Mouse (Mus musculus): Measurements from ENCODE around the gene Znrf2.
A peak's percentile ranks its signal among the peaks of the same experiment; 100 is the strongest.

Gene Znrf2

DNA sequence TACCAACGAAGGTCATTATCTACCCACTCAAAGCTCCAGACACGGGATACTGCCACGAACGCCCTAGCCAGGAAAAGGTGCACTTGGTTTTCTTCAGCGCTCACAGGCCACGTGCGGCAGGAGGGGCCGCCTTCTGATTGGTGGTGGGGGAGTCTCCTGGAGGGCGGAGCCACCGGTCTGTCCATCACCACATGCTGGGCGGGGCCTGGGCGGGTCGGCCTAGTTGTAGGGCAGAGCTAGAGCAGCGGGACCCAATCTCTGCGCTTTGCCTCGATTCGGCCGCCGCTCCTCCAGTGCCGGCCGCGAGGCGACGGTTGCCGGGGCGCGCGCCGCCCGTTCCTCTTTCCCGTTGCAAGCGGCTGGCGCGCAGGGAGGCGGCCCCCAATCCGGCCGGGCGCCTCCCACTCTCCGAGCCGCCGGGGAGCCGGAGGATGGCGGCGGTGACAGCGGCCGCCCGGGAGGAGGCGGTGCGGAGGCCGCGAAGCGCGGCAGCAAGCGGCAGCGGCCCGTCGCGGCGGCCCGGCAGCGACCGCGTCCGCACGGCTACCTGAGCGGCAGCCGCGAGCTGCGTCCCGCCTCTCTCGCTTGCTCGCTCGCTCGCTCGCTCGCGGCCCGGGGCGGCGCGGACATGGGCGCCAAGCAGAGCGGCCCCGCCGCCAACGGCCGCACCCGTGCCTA lies at the start of gene Znrf2:
TSS of gene Znrf2 (plus strand) at position 529 of the 678 bp plus-strand sequence.
- peak; percentile 95 for DNase-seq (ENCODE audit: low spot score)

DNA sequence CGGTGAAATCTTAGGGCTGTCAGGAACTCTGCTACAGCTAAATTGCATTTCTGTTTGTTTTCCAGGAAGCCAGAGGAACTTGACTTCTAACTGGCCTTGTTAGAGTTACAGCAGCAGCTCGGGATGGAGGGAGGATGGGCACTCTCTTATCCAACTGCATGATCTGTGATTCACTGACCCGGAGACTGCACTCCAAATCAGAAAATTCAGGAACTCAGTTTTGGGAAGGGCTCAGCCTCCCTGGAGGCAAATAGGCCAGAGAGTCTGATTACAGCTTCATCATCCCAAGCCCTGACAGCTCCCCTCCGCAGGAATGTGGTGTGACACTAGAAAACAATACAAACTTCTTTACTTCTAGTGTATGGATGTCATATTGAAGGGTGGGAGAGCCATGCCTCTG lies 49.0 kb upstream of the Znrf2 start:
- DNase-seq (ENCODE audit: low spot score): no peak

DNA sequence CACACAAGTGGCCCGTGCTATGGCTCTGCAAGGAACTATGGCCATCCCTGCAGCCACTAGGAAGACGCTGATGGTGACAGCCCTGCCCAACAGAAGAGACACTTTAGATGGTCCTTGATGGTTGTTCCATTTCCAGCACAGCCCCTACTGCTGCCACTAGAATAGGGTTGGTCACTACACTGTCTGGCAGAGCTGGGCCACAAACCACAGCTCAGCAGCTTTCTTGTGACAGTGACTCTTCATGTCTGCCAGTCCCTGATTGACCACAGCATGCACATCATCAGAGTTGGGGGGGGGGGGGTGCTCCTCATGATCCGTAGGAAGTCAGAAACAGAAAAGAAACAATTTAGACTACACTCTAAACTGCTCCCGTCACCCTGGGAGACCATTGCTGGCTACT lies 46.0 kb upstream of the Znrf2 start:
- no peak for DNase-seq (ENCODE audit: low spot score)

DNA sequence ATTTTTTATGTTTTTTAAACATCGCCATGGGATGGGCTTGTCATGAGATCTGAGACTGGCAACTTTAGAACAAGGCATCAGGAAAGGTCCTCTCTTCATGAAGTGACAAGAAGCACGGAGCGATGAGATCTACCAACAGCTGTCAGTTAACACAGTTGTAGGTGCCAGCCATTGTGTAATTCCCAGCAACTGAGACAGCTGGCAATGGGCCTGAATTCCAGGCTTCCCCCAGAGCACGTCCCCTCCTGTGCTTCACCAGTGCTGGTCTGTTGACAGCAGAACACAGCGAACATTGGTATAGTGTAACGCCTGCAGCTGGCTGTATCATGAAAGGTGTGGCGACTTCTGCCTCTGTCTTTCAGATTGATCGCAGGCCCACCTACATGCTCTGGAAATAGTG lies 45.5 kb upstream of the Znrf2 start:
- no peak for DNase-seq (ENCODE audit: low spot score)

GRCm38 (mm10) chr6:54772078-54772477 lies 44.6 kb upstream of the Znrf2 start:
- DNase-seq (ENCODE audit: low spot score): no peak

DNA sequence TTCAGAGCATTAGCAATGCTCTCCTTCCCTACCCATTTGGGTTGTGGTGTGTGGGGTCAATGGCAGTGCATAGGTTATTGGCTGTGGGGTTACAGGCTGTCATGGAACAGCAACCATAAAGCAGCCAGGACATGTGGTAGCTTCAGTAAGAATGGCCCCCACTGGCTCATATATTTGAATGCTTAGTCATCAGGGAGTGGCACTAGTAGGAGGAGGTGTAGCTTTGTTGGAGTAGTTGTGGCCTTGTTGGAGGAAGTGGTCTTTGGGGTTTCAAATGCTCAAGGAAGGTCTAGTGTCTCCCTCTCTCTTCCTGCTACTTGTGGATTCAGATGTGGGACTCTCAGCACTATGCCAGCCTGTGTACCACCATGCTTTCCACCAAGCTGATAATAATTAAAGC lies 41.0 kb upstream of the Znrf2 start:
- DNase-seq (ENCODE audit: low spot score): no peak

DNA sequence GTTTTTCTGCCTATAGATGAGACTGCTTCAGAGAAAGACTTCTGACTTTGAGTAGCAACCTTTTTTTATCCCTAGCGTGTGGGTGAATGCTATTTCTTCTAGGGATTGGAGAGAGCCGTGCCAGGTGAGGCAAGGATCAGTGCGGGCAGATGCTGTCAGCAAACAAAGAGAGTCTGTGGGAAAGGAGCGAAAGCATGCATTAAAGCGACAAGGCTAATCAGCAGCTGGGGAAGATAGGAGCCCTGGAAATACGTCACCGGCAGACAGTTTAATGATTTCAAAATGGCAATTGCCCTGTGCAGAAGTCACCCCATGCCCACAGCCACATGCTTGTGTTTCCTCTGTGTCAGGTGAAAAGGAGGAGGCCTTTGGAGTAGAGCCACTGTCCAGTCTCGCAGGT lies 39.1 kb upstream of the Znrf2 start:
- DNase-seq (ENCODE audit: low spot score): no peak

DNA sequence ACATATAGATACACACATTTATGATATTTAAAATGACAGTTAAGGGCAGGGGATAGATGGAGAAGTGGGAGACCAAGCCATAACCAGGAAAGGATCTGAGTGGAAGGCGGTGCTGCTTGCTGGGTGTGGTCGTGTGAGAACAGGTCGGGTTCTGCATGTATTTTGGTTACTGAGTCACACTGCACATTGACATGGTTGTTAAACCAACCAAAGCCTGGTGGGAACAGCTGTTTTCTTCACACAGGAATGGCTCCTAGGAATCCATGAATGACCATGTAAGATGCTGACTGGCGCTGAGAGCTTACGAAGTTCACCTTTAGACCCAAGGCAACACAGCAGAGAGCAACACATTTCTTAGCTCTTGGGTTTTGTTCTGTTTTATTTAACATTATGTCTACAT lies 36.7 kb upstream of the Znrf2 start:
- DNase-seq (ENCODE audit: low spot score): no peak

- no peak for DNase-seq (ENCODE audit: low spot score)
Measured at GRCm38 (mm10) chr6:54780569-54781304, 36.0 kb upstream of the Znrf2 start.

DNA sequence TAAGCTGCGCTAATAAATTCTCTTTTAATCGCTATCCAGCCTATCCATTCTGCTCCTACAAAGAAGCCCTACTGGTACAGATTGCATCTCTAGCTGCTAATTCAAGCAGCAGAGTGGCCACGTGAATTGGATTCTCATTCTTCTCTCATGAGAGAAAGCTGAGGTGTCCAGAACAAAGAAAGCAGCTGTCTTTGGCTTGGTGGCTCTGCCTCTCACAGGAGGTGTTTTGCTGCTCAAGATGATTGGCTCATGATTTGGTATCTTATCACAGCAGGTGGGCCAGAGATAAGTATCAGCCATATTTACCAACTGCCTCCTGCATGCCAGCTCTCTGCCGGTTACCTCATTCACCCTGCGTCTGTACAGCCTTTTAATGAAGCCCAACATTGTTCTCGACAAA lies 34.8 kb upstream of the Znrf2 start:
- DNase-seq (ENCODE audit: low spot score): no peak

DNA sequence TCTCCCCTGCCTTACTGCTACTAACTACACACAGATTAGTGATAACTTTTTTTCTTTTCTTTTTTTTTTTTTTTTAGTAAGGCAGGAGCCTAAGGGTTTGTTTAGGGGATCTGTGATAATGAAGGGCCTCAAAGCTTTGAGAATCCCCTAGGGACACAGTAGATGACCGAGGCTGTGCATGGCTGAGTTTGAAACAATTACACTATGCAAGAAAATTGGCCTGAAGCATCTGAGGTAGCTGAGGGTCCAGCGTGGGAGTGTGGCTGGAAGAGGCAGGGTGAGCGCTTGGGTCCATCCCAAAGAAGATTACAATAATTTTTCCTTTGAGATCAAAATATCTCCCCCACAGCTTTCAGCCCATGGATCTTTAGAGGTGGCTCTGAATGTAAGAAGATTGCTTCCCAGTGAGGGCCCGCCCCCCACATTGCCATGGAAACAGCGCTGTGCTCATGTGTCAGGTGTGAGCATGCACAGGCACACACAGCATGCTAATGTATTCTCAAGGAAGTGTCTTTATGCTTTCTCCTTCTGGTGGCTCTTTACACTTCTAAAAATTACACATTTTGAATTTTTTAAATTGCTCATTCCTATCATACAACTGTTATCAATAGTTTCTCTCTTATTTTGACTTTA lies 31.5 kb upstream of the Znrf2 start:
- DNase-seq (ENCODE audit: low spot score): no peak

- DNase-seq (ENCODE audit: low spot score): no peak
Measured at GRCm38 (mm10) chr6:54786766-54787165, 29.9 kb upstream of the Znrf2 start.

- no peak for DNase-seq (ENCODE audit: low spot score)
Measured at GRCm38 (mm10) chr6:54788493-54788892, 28.2 kb upstream of the Znrf2 start.

DNA sequence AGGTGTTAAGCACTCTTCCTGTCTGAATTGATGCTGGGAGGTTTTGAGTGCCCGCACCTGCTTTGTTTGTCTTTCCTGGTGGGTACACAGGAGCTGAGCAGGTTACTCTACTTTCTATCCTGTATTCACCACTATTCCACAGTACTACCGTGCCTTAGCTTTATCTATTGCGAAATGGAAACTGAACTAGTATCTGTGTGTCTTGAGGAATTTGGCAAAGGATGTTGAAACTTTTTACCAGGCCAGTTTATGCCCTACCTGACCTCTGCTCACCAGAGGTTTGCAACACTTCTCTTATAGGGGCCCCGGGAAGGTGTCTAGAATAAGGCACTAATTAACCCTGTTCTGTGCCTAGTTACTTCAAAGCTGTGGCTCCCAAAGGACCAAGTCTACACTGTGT lies 27.6 kb upstream of the Znrf2 start:
- no peak for DNase-seq (ENCODE audit: low spot score)

DNA sequence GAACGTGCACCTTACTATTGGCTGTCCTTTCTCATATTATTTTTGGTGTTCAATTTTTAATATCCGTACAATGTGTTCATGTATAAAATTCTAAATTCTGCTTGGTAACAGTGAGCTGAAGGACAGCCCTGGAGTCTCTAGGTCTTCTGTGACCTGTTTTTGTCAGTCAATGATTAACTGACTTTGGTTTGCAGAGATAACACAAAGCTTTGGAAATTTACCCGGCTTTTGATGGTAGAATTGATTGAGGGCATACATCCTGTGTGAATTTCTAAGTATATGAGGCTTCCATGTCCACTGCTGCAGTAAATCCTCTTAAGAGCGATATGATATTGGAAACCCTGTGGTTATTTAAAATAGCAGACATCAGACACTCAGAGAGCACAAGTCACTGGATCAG lies 26.6 kb upstream of the Znrf2 start:
- no peak for DNase-seq (ENCODE audit: low spot score)

DNA sequence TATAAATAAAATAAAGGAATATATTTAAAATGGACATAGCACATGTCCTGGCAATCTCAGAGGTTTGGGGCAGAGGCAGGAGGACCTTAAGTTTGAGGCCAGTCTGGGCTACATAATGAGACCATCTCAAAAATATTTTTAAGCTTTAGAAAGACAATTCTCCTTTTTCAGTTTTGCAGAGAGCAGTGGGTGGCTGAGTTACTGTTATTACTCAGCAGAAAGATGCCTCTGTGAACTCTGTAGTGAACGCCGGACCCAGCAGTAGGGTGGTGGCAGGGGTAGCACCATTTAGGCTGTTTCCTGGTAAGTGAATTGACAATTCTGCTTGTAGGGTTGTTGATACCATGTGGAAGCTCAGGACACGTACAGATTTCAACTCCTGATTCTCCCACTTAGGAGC lies 22.9 kb upstream of the Znrf2 start:
- DNase-seq (ENCODE audit: low spot score): no peak

DNA sequence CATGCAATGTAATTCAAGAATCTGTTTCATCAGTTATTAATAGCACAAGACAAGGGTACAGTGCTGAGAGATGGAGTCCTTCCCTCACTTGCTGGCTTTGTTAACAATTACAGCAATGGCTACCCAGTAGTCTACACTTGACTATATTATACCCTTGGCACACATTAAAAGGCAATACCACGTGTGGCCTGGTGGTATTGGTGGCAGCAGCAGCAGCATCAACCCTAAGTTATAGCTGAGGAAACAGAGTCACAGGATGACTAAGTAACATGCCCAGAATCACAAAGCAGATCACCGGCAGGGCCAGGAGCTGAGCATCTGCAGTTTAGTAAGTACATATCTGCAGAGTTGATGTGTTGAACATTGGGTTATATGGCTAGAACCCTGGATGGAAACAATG lies 22.3 kb upstream of the Znrf2 start:
- DNase-seq (ENCODE audit: low spot score): no peak

DNA sequence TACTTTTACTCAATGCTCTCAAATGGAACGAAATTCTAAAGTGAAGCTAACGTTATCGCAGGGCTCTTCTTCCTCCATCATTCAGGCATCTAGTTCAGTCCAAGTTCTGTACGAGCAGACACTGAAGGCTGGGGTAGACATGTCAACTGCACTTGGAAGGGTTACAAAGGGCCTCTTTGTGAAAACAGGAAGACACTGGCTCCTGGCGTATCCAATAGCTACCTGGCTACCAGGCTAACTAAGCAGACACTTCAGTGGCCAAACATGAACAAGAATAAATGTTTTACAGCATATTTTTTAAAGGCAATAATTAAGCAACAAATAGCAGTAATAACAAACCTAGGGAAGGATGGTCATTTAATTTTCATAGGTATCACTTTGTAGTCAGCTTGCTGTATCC lies 21.7 kb upstream of the Znrf2 start:
- no peak for DNase-seq (ENCODE audit: low spot score)

GRCm38 (mm10) chr6:54795971-54796370 lies 20.7 kb upstream of the Znrf2 start:
- DNase-seq (ENCODE audit: low spot score): no peak

DNA sequence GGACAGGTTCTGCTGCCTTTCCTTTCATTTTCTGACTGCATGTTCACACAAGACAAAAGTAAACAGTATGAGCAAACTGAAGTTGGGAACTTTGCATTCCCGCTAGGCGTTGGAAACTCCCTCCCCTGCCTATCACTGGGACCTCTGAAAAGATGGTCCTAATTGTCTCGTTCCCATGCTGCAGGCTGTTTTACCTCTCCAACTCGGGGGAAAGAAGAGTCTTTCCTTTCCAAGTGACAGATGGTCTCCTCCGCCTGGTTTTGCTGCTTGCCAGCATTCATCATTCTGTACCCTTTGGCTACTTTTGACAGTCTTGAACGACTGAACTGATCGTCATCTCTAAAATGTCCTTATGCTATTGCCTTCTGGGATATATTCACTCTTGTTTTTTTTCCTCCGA lies 14.4 kb upstream of the Znrf2 start:
- DNase-seq (ENCODE audit: low spot score): no peak

DNA sequence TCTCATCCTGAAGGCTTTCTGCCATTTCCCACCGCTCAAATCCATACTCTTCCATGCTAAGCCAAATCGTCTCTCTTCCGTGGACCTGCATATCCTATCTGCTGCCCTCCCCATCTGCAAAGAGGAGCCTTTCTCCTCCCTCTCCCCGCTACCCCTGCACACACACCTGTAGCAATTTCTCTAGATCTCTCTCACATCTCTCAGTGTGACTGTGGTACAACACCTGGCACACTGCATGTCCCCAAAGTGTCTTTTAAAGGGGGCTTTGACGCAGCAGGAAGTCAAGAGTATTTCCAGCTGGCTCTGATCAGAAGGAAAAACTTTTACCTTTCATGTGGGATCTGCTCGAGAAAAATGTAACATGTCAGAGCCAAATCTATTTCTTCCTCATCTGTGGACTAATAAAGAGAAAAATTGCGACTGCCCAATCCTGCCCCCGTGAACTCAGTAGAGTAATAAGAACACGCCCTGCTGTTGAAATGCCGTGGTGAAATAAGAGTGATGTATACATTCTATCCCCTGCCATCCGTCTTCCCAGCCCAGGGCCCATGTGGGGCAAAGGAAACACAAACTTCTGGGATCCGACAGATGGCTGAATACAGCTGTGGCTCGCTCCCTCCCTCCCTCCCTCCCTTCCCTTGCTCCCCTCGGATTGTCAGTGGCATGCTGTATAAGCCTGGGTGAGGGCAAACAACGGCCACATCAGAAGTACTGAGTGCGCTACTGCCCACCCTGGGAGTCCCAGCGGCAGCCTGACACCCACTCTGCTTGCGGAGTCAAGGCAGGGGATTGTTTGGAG lies 12.5 kb upstream of the Znrf2 start:
- DNase-seq (ENCODE audit: low spot score): no peak

DNA sequence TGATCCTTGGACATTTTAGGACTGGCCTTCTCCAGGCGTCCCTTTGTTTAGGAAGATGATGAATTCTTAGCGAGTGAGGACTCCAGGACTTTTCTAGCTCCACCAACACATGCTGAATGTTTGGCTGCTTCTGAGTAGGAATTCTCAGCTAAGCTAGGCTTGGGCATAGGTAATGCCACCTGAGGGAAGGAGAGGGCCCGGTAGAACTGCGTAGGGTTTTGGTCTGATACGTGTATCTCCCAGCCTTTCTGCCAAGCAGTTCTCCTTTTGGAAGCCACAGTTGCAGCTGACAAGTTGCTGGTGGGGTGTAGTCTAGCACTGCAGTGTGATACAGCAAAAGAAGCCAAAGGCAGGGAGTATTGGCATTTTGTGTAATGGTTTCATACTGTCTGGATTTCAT lies 10.9 kb upstream of the Znrf2 start:
- no peak for DNase-seq (ENCODE audit: low spot score)
